ENCODE assay signal across 18 mouse cellular contexts in the genomic region with DNA sequence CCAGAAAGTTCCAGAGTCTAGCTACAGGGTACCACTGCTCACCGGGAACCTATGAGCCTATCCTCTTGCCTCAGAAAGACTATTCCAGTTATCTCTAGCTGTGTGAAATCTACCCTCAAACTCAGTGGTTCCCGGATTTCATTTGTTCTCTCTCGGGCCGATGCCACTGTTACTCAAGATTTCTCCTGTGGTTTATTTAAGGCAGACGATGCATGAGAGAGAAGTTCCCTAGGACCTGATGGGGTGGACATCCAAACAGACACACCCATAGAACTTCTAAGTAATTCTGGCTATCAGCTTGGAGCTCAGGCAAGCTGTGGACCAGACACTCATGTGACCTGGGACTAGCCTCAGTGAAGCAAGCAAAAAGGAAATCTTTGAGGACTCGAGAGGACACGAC.
"Had no signal": no experiment of that assay in that cellular context is flagged by ENCODE, and none has a peak within 500 bp of the region (broad histone marks: within the 10 kb centered on the region; RNA-seq: fewer than 3 reads in every experiment).

No protein-coding gene starts in this region.

- H3K9ac ChIP-seq: liver, embryonic 12.5 days; liver, embryonic 14.5 days; lung, embryonic 14.5 days; midbrain, embryonic 13.5 days; neural tube, embryonic 13.5 days; neural tube, embryonic 15.5 days had no signal

- H3K36me3 ChIP-seq: liver, embryonic 12.5 days; midbrain, embryonic 10.5 days; midbrain, embryonic 13.5 days; neural tube, embryonic 13.5 days; neural tube, embryonic 15.5 days had no signal

- DNase-seq: lung, postnatal 4 days; retina, postnatal 1 day; right cerebral cortex, adult 18-20 months; right cerebral cortex, postnatal 25 days; right cerebral cortex, postnatal 4 days; spleen, adult 18-20 months; thymus, adult 18-20 months; thymus, postnatal 14 days; thymus, postnatal 36 days had no signal

- H3K27ac ChIP-seq: liver, embryonic 12.5 days; liver, embryonic 14.5 days; midbrain, embryonic 13.5 days; neural tube, embryonic 15.5 days had no signal

- H3K4me2 ChIP-seq: liver, embryonic 12.5 days; lung, embryonic 14.5 days had no signal

- H3K4me3 ChIP-seq: liver, embryonic 12.5 days; midbrain, embryonic 10.5 days; midbrain, embryonic 13.5 days; myocyte; neural tube, embryonic 13.5 days; neural tube, embryonic 15.5 days had no signal

- H3K27me3 ChIP-seq: liver, embryonic 12.5 days; midbrain, embryonic 13.5 days; neural tube, embryonic 13.5 days; neural tube, embryonic 15.5 days had no signal

- H3K9me3 ChIP-seq: liver, embryonic 12.5 days; midbrain, embryonic 10.5 days; midbrain, embryonic 13.5 days; neural tube, embryonic 13.5 days; neural tube, embryonic 15.5 days had no signal

- ATAC-seq: liver, embryonic 12.5 days; midbrain, embryonic 13.5 days; midbrain, embryonic 16.5 days had no signal
